Mouse (Mus musculus) forebrain, postnatal 0 days (tissue): ENCODE measurements around the gene Khk. TPM values are rescaled to one million over a fixed set of nuclear protein-coding genes. Genes with fewer than 3 reads are reported as not detected.
"Not testable (repeated sequence)": the region's sequence is repeated elsewhere in the genome, so short reads cannot be mapped to it uniquely, and the experiment has no call there.

ENCODE experiments used
- ATAC-seq: fragments of 200-750 bp; cut with Nextera tagmentation; 2 replicates; pipeline ENCODE4 v1.8.0; 2017; ENCODE audit warnings: mild to moderate bottlenecking, moderate library complexity
- DNase-seq: peaks from one replicate; pipeline ENCODE4 v3.0.0-alpha.2; 2015
- H3K27ac ChIP-seq: fragments of 300-500 bp; sonication (generic); 2 replicates; pipeline ENCODE4 v1.5.1; 2014; ENCODE audit warnings: low read depth, mild to moderate bottlenecking, antibody characterized with exemption, low read length, moderate library complexity, mixed read lengths
- H3K27me3 ChIP-seq: fragments of 300-500 bp; sonication (generic); 2 replicates; pipeline ENCODE4 v1.6.1; 2014; ENCODE audit warnings: mild to moderate bottlenecking, low read length, mixed read lengths; ENCODE audit not compliant: insufficient read depth
- H3K36me3 ChIP-seq: fragments of 300-500 bp; sonication (generic); 2 replicates; pipeline ENCODE4 v1.6.1; 2014; ENCODE audit warnings: mild to moderate bottlenecking, moderate library complexity; ENCODE audit not compliant: insufficient read depth
- H3K4me1 ChIP-seq: fragments of 300-500 bp; sonication (generic); 2 replicates; pipeline ENCODE4 v1.6.1; 2014; ENCODE audit warnings: antibody characterized with exemption; ENCODE audit not compliant: insufficient read depth
- H3K4me2 ChIP-seq: fragments of 300-500 bp; sonication (generic); 2 replicates; pipeline ENCODE4 v1.6.1; 2014; ENCODE audit warnings: low read depth, mild to moderate bottlenecking, moderate library complexity
- H3K4me3 ChIP-seq: fragments of 300-500 bp; sonication (generic); 2 replicates; pipeline ENCODE4 v1.5.1; 2014; ENCODE audit warnings: low read depth, low read length, mixed read lengths
- H3K9ac ChIP-seq: fragments of 300-500 bp; sonication (generic); 2 replicates; pipeline ENCODE4 v1.6.1; 2014; ENCODE audit warnings: mild to moderate bottlenecking
- H3K9me3 ChIP-seq: fragments of 300-500 bp; sonication (generic); 2 replicates; pipeline ENCODE4 v1.6.1; 2016; ENCODE audit warnings: low read length
- CTCF ChIP-seq: sonication (generic); IDR thresholded peaks from 2 replicates; pipeline ENCODE4 v1.5.1; 2016; ENCODE audit warnings: antibody characterized with exemption, control low read depth, low read depth
- WGBS: fragments of 180-500 bp; shearing (Covaris S2); extraction: QIAGEN DNeasy Blood & Tissue Kit; methylation state at CpG from one replicate; pipeline ENCODE4 v1.1.7; 2014; 5-methylcytosine and 5-hydroxymethylcytosine counted together
- polyA plus RNA-seq: library from polyadenylated mRNA; unstranded; fragments of >200 nt; fragmentation: Nextera tagmentation; extraction: Ambion mirVana; gene quantifications from 2 replicates; pipeline ENCODE4 v1.2.1, GENCODE M21; 2015
- total RNA-seq: library from RNA; depleted of rRNA; stranded (reverse); fragments of >200 nt; gene quantifications from 2 replicates; pipeline ENCODE4 v1.2.3, GENCODE M21; 2014; rRNA removed

Gene Khk
- total RNA-seq (4.5 and 5.3 TPM in 2 replicates), polyA plus RNA-seq (11.7 and 13.2 TPM in 2 replicates)

GRCm38 (mm10) chr5:30921256-30922033 lies at the start of gene Khk:
Khk (plus strand) TSS chr5:30921431.
- Histone ChIP-seq H3K9me3 (no peaks in the 10 kb centered on the region), H3K9ac (peak within 1 kb of the TSS; percentile 45), H3K36me3 (no peaks in the 10 kb centered on the region), H3K27ac (peak within 1 kb of the TSS; percentile 59), H3K4me2 (peak within 1 kb of the TSS; percentile 93), H3K27me3 (no peaks in the 10 kb centered on the region), H3K4me3 (peak within 1 kb of the TSS; percentile 54), H3K4me1 (0 out of 2 replicates have a peak, but pooled peaks cover 4% of the 10 kb centered on the region)
- WGBS, result 2% methylated on average over 37 of the region's 40 CpGs
- peak; percentile 85 for ATAC-seq
- TF ChIP-seq CTCF, result peak; percentile 91
- peak; percentile 93 for DNase-seq

- WGBS, result 93% methylated on average over 9 of the region's 9 CpGs
- Histone ChIP-seq H3K4me1 (peaks cover 12% of the 10 kb centered on the region), H3K9ac (no peak overlapping the region), H3K36me3 (peaks cover 67% of the 10 kb centered on the region), H3K27ac (no peak overlapping the region), H3K27me3 (no peaks in the 10 kb centered on the region), H3K9me3 (no peaks in the 10 kb centered on the region), H3K4me2 (no peak overlapping the region), H3K4me3 (no peak overlapping the region)
- ATAC-seq (no peak), DNase-seq (no peak)
- TF ChIP-seq CTCF, result no peak
These were observed 48.7 kb upstream of the Khk start for GRCm38 (mm10) chr5:30872574-30872973.

- DNase-seq (no peak), ATAC-seq (no peak)
- no peak overlapping the region for H3K9ac ChIP-seq
- peaks cover 12% of the 10 kb centered on the region for H3K4me1 ChIP-seq
- 93% methylated on average over 7 of the region's 7 CpGs for WGBS
- H3K4me3 ChIP-seq, result no peak overlapping the region
- H3K27me3 ChIP-seq, result no peaks in the 10 kb centered on the region
- H3K9me3 ChIP-seq, result no peaks in the 10 kb centered on the region
- peaks cover 69% of the 10 kb centered on the region for H3K36me3 ChIP-seq
- H3K4me2 ChIP-seq, result no peak overlapping the region
- no peak overlapping the region for H3K27ac ChIP-seq
- no peak for TF ChIP-seq CTCF
These were observed 46.9 kb upstream of the Khk start for GRCm38 (mm10) chr5:30874365-30874764.

- Histone ChIP-seq H3K4me2 (no peak overlapping the region), H3K9ac (no peak overlapping the region), H3K36me3 (peaks cover 42% of the 10 kb centered on the region), H3K27me3 (no peaks in the 10 kb centered on the region), H3K27ac (peak overlapping the region; percentile 50; the same call in 1 of the 2 replicates), H3K4me3 (no peak overlapping the region), H3K4me1 (0 out of 2 replicates have a peak, but pooled peaks cover 3% of the 10 kb centered on the region), H3K9me3 (no peaks in the 10 kb centered on the region)
- no peak for TF ChIP-seq CTCF
- ATAC-seq (peak; percentile 69), DNase-seq (peak; percentile 78)
- WGBS, result 45% methylated on average over 6 of the region's 6 CpGs
These were observed 42.6 kb upstream of the Khk start for GRCm38 (mm10) chr5:30878616-30879015.

- peak; percentile 67; the same call in 1 of the 2 replicates for ATAC-seq
- peak; percentile 23 for DNase-seq
- H3K27me3 ChIP-seq, result no peaks in the 10 kb centered on the region
- no peak overlapping the region for H3K9ac ChIP-seq
- 0 out of 2 replicates have a peak, but pooled peaks cover 3% of the 10 kb centered on the region for H3K4me1 ChIP-seq
- H3K36me3 ChIP-seq, result peaks cover 34% of the 10 kb centered on the region
- no peak overlapping the region for H3K4me2 ChIP-seq
- no peak overlapping the region for H3K4me3 ChIP-seq
- no peak overlapping the region for H3K27ac ChIP-seq
- H3K9me3 ChIP-seq, result no peaks in the 10 kb centered on the region
- 74% methylated on average over 5 of the region's 5 CpGs for WGBS
- 0 out of 2 replicates have a peak, but pooled peaks have one; percentile 20 for TF ChIP-seq CTCF
These were observed 41.8 kb upstream of the Khk start for GRCm38 (mm10) chr5:30879347-30879943.

GRCm38 (mm10) chr5:30881839-30882238 lies 39.4 kb upstream of the Khk start:
- not testable (repeated sequence) for H3K27ac ChIP-seq, H3K9me3 ChIP-seq, H3K4me3 ChIP-seq, H3K4me2 ChIP-seq, H3K27me3 ChIP-seq, DNase-seq, H3K9ac ChIP-seq, H3K4me1 ChIP-seq, ATAC-seq
- 87% methylated on average over 4 of the region's 4 CpGs for WGBS
- peaks cover 10% of the 10 kb centered on the region for H3K36me3 ChIP-seq

GRCm38 (mm10) chr5:30886209-30886608 lies 35.0 kb upstream of the Khk start:
- ATAC-seq, result no peak
- Histone ChIP-seq H3K4me2 (0 out of 2 replicates have a peak overlapping the region, but pooled peaks have one; percentile 85), H3K36me3 (peaks cover 5% of the 10 kb centered on the region), H3K9me3 (no peaks in the 10 kb centered on the region), H3K27me3 (no peaks in the 10 kb centered on the region), H3K4me1 (peaks cover 9% of the 10 kb centered on the region), H3K9ac (no peak overlapping the region), H3K27ac (no peak overlapping the region), H3K4me3 (no peak overlapping the region)
- 28% methylated on average over 4 of the region's 4 CpGs for WGBS
- no peak for DNase-seq
- no peak for TF ChIP-seq CTCF
